Mouse (Mus musculus): ENCODE data around the gene Kcns1.

The Kcns1 gene

GRCm38 (mm10) chr2:164173394-164173793, 2.5 kb upstream of the Kcns1 start:
- no peak for DNase-seq (ENCODE audit: low read depth, low spot score)

GRCm38 (mm10) chr2:164170326-164170725, 587 bp downstream of the Kcns1 start:
- DNase-seq (ENCODE audit: low read depth, low spot score), result no peak

GRCm38 (mm10) chr2:164168571-164168946, 2.4 kb downstream of the Kcns1 start:
- peak; percentile 82 for DNase-seq (ENCODE audit: low read depth, low spot score)

- peak; percentile 72 for DNase-seq (ENCODE audit: low read depth, low spot score)
Measured at GRCm38 (mm10) chr2:164167752-164168570, 3.0 kb downstream of the Kcns1 start.

- no peak for DNase-seq (ENCODE audit: low read depth, low spot score)
Measured at GRCm38 (mm10) chr2:164164941-164165340, 6.0 kb downstream of the Kcns1 start.

GRCm38 (mm10) chr2:164161515-164162055, 9.3 kb downstream of the Kcns1 start:
- no peak for DNase-seq (ENCODE audit: low read depth, low spot score)

- no peak for DNase-seq (ENCODE audit: low read depth, low spot score)
Measured at GRCm38 (mm10) chr2:164158838-164159237, 12.1 kb downstream of the Kcns1 start.

GRCm38 (mm10) chr2:164156158-164156557, 14.8 kb downstream of the Kcns1 start:
- no peak for DNase-seq (ENCODE audit: low read depth, low spot score)

GRCm38 (mm10) chr2:164154007-164154406, 16.9 kb downstream of the Kcns1 start:
- DNase-seq (ENCODE audit: low read depth, low spot score), result no peak

- DNase-seq (ENCODE audit: low read depth, low spot score), result no peak
Measured at GRCm38 (mm10) chr2:164152341-164152740, 18.6 kb downstream of the Kcns1 start.

- peak; percentile 66 for DNase-seq (ENCODE audit: low read depth, low spot score)
Measured at GRCm38 (mm10) chr2:164150086-164150760, 20.7 kb downstream of the Kcns1 start.

- no peak for DNase-seq (ENCODE audit: low read depth, low spot score)
Measured at GRCm38 (mm10) chr2:164146556-164146955, 24.4 kb downstream of the Kcns1 start.

- DNase-seq (ENCODE audit: low read depth, low spot score), result no peak
Measured at GRCm38 (mm10) chr2:164144541-164144940, 26.4 kb downstream of the Kcns1 start.

- DNase-seq (ENCODE audit: low read depth, low spot score), result no peak
Measured at GRCm38 (mm10) chr2:164144025-164144424, 26.9 kb downstream of the Kcns1 start.

- DNase-seq (ENCODE audit: low read depth, low spot score), result no peak
Measured at GRCm38 (mm10) chr2:164142021-164142420, 28.9 kb downstream of the Kcns1 start.

- no peak for DNase-seq (ENCODE audit: low read depth, low spot score)
Measured at GRCm38 (mm10) chr2:164137754-164138153, 33.2 kb downstream of the Kcns1 start.

GRCm38 (mm10) chr2:164136393-164136792, 34.5 kb downstream of the Kcns1 start:
- no peak for DNase-seq (ENCODE audit: low read depth, low spot score)

- DNase-seq (ENCODE audit: low read depth, low spot score), result no peak
Measured at GRCm38 (mm10) chr2:164135367-164135766, 35.5 kb downstream of the Kcns1 start.

GRCm38 (mm10) chr2:164134563-164134962, 36.4 kb downstream of the Kcns1 start:
- no peak for DNase-seq (ENCODE audit: low read depth, low spot score)

GRCm38 (mm10) chr2:164131586-164131985, 39.3 kb downstream of the Kcns1 start:
- DNase-seq (ENCODE audit: low read depth, low spot score), result no peak

- DNase-seq (ENCODE audit: low read depth, low spot score), result no peak
Measured at GRCm38 (mm10) chr2:164128576-164129411, 42.1 kb downstream of the Kcns1 start.

- DNase-seq (ENCODE audit: low read depth, low spot score), result no peak
Measured at GRCm38 (mm10) chr2:164127297-164127696, 43.6 kb downstream of the Kcns1 start.

Measured in ZHBTc4 (cell line).